Mouse (Mus musculus): Measurements from ENCODE around the gene Crybg3.

GRCm38 (mm10) chr16:59493199-59493598 is 107.6 kb downstream of the Crybg3 start:
- no peak for TF ChIP-seq EP300 (optimal IDR thresholded peaks at IDR 0.05)
- no peak for TF ChIP-seq CTCF (IDR thresholded peaks at IDR 0.05; ENCODE audit: low read depth)
